Mouse (Mus musculus) left cerebral cortex, postnatal 25 days (tissue): Measurements from ENCODE around the gene Sorbs2. TPM values are rescaled to one million over a fixed set of nuclear protein-coding genes. Genes with fewer than 3 reads are reported as not detected.

Experiments
- DNase-seq, 2 experiments: peaks; one replicate each; pipeline ENCODE4 v3.0.0; 2022; ENCODE audit warnings: low spot score in 2 of 2, mixed read lengths in 1 of 2
- intact Hi-C: fragments of 180-260 bp; cut with DNase I; formaldehyde crosslinking; loops from one replicate; pipeline ENCODE4 v1.15.1; 2025
- total RNA-seq, 2 experiments: library from RNA; stranded (reverse); gene quantifications; 2 replicates each; pipeline ENCODE4 v1.2.3; 2021

Sorbs2 gene
- total RNA-seq, 2 experiments from 2014 or later, result 347 to 397 TPM

- intact Hi-C loops, result loop anchor here (2.0 kb wide), 1 partner anchor 16 kb away; no protein-coding TSS in a partner anchor
- peak in 1 of 2 experiments; percentile 65 for DNase-seq
Measured at GRCm38 (mm10) chr8:45610426-45611215, 103.0 kb downstream of the Sorbs2 start.

DNA sequence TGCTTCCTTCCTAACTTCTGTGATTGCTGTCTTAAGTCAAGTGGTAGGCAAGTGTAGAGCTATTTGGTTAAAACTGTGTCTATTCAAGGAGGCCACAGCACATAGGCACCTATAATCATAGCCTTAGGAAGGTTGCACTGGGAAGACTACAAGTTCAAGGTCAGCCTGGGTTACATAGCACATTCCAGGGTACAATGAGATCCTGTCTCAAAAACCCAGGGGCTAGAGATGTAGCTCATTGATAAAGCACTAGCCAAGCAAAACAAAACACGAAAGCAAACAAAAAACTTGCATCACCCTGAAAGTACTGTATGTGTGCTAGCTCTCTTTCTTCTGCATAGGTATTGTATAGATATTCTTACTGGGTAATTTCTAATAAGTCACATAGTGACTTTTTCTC, 103.7 kb downstream of the Sorbs2 start:
- intact Hi-C loops, result loop anchor here (2.0 kb wide), 1 partner anchor 17 kb away; no protein-coding TSS in a partner anchor
- no peak for DNase-seq

- intact Hi-C loops, result no loop called here
- no peak for DNase-seq
Measured at GRCm38 (mm10) chr8:45614610-45615009, 107.0 kb downstream of the Sorbs2 start.

- intact Hi-C loops, result no loop called here
- no peak for DNase-seq
Measured at GRCm38 (mm10) chr8:45615050-45615449, 107.5 kb downstream of the Sorbs2 start.

- intact Hi-C loops, result no loop called here
- DNase-seq, result no peak
Measured at GRCm38 (mm10) chr8:45615551-45615950, 108.0 kb downstream of the Sorbs2 start.

- DNase-seq, result no peak
- intact Hi-C loops, result no loop called here
Measured at GRCm38 (mm10) chr8:45621576-45622178, 114.1 kb downstream of the Sorbs2 start.

- intact Hi-C loops, result loop anchor here (5.0 kb wide), 1 partner anchor 174 kb away; no protein-coding TSS in a partner anchor
- no peak for DNase-seq
Measured at GRCm38 (mm10) chr8:45626406-45626805, 118.8 kb downstream of the Sorbs2 start.

- intact Hi-C loops, result loop anchor here (5.0 kb wide), 1 partner anchor 175 kb away; no protein-coding TSS in a partner anchor
- DNase-seq, result peak; percentile 82 to 92
Measured at GRCm38 (mm10) chr8:45627246-45628241, 120.0 kb downstream of the Sorbs2 start.

DNA sequence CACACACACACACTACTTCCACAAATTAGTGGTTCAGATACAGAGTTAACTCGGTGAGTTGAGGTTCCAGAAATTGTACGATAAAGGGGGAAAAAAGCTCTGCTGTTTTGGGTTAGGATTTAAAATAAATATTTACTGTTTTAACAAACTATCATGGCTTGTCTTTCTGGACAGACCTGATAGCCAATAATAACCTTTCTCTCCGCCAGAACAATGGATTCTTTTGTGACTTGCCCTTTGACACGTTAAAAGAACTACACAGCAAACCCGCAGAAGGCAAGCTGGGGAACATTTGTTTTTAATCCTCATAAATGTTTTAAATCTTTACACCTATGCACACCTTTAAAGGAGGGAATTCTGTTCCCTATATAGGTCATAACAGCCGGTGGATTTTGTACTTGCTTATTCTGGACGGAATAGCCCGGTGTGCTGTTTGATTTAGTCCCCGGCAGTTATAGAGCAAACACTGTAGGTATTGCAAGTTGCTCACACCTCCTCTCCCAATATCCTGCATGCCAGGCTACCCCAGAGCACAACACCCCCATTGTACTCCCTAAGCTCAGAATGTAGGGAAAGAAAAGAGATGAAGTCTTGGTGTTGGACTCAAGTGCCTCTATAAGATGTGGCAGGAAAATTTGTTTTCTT, 121.0 kb downstream of the Sorbs2 start:
- DNase-seq, result no peak
- intact Hi-C loops, result loop anchor here (5.0 kb wide), 1 partner anchor 176 kb away; no protein-coding TSS in a partner anchor

DNA sequence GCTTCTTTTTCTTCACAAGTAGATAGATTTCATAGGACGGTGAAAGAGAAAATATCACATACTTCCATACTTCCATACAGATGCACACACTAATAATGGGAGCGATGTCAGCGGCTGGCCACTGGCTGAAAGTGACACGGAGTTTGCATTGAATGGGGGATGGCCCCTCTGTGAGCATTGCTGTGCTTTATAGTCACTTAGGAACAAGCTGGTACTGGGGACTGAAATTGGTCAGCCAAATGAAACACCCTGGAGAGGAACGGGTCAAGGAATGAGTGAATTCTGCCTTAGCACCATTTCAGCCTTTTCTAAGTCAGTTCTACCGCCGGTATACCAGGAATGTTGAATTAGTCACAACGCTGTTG, 121.5 kb downstream of the Sorbs2 start:
- intact Hi-C loops, result loop anchor here (5.0 kb wide), 1 partner anchor 177 kb away; no protein-coding TSS in a partner anchor
- DNase-seq, result no peak

DNA sequence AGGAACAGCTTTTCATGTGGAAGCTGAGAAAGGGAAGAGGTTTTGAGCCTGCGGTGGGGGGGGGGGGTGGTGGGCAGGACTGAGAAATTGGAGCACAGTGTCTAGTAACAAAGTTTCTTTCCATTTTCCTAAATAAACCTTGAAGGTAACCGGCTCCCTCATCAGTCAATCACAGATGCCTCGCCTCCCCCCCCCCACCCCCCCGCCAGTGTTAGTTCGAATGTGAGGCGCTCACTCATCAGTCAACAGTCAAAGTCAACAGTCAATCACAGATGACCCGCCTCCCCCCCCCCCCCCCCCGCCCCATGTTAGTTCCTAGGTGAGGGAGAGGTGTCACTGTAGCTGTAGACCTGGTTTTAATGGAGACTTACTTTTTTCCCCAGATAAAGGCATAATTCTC, 123.4 kb downstream of the Sorbs2 start:
- DNase-seq, result no peak
- intact Hi-C loops, result no loop called here

DNA sequence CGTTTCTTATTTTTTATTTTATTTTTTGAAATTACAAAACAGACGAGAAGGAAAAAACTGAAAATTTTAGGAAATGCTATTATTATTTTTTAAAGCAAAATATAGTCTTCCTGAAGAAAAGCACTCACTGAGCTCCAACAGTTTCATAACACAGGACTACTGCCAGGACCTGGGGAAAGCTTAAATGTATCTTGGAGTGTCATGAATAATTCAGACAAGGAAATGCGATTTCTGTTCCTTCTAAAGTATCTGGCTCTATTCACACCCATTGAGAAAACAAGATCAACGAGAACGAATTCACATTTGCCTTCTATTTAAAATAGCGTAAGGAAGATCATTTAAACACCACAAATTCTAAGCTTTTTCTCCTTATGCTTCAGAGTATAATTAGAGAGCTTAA, 127.6 kb downstream of the Sorbs2 start:
- peak in 1 of 2 experiments; percentile 63 for DNase-seq
- intact Hi-C loops, result no loop called here

DNA sequence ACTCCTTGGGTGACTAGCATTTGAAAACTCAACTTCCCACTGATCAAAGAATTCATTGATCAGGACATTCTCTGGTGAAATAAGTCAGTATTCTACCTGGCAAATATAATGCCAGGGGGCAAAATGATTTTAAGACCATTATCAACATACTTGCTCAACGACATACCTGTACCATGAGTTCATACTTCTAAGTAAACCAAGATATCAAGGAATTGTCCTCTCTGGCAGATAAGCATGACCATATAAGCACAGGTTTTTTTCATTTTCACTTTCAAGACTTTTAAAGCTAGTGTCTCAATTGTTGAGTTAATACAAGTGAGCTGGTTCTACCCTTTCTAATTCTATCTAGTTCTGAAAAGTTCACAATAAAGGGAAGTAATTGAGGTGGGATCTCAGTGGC, 130.2 kb downstream of the Sorbs2 start:
- intact Hi-C loops, result no loop called here

DNA sequence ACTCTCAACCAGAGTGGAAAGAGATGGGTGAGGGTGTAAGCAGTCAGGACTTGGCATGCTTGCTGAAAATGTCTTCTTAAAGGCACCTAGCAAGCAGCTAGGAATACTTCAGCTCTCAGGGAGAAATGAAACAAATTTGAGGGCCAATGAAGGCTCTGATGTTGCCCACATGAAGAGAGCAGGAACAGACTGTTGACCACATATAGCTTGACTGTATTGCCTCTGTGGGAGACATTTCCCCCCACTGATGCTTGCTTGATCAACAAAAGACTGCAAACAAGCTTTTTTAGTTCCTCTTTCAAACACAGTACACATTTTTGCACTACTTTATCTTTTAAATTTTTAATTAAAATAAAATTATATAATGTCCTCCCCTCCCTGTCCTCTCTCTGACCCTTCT, 131.9 kb downstream of the Sorbs2 start:
- intact Hi-C loops, result no loop called here
- no peak for DNase-seq

More for the DNA sequence above, 130.2 kb downstream of the Sorbs2 start:
- no peak for DNase-seq

- intact Hi-C loops, result no loop called here
- no peak for DNase-seq
Measured at GRCm38 (mm10) chr8:45644651-45645050, 137.1 kb downstream of the Sorbs2 start.

- DNase-seq, result no peak
- intact Hi-C loops, result no loop called here
Measured at GRCm38 (mm10) chr8:45649063-45649462, 141.5 kb downstream of the Sorbs2 start.

- intact Hi-C loops, result no loop called here
- DNase-seq, result no peak
Measured at GRCm38 (mm10) chr8:45649966-45650365, 142.4 kb downstream of the Sorbs2 start.

GRCm38 (mm10) chr8:45658021-45658420, 150.4 kb downstream of the Sorbs2 start:
- no peak for DNase-seq
- intact Hi-C loops, result no loop called here
